Mouse (Mus musculus): Measurements from ENCODE around the gene Nek1. TPM values are rescaled to one million over a fixed set of nuclear protein-coding genes. Genes with fewer than 3 reads are reported as not detected.

The Nek1 gene
- polyA plus RNA-seq, 1 experiment from 2014 or later, result 4.4 TPM

GRCm38 (mm10) chr8:60954281-60955014 lies 38.5 kb upstream of the Nek1 start:
- no peaks in the 10 kb centered on the region for H3K36me3 ChIP-seq (replicated peaks; ENCODE audit: insufficient read depth, low read length)
- no peaks in the 10 kb centered on the region for H3K9me3 ChIP-seq (ENCODE audit: low read length)
- peak; percentile 81 for DNase-seq
- peak; percentile 96 for TF ChIP-seq EP300 (IDR thresholded peaks at IDR 0.05; ENCODE audit: low read depth)
- TF ChIP-seq CTCF (IDR thresholded peaks at IDR 0.05; ENCODE audit: low read depth), result no peak
- 12% methylated on average over 15 of the region's 15 CpGs for WGBS (ENCODE audit: insufficient replicate concordance)
- H3K27me3 ChIP-seq (ENCODE audit: insufficient read depth, low read length), result no peaks in the 10 kb centered on the region
- peaks cover 25% of the 10 kb centered on the region for H3K4me1 ChIP-seq (ENCODE audit: insufficient read depth)
- peak; percentile 94 for ATAC-seq
- peak overlapping the region; percentile 50 for H3K4me3 ChIP-seq (ENCODE audit: low read depth, low read length)
- peak overlapping the region; percentile 68 for H3K4me2 ChIP-seq (ENCODE audit: low read depth, low read length)
- H3K9ac ChIP-seq (replicated peaks), result peak overlapping the region; percentile 65
- peak overlapping the region; percentile 91 for H3K27ac ChIP-seq (ENCODE audit: low read depth)

- Histone ChIP-seq H3K4me2 (ENCODE audit: low read depth, low read length) (peak overlapping the region; percentile 47), H3K4me1 (ENCODE audit: insufficient read depth) (peaks cover 16% of the 10 kb centered on the region), H3K27ac (ENCODE audit: low read depth) (peak overlapping the region; percentile 37), H3K9me3 (ENCODE audit: low read length) (no peaks in the 10 kb centered on the region), H3K9ac (replicated peaks) (no peak overlapping the region), H3K36me3 (replicated peaks; ENCODE audit: insufficient read depth, low read length) (no peaks in the 10 kb centered on the region), H3K4me3 (ENCODE audit: low read depth, low read length) (no peak overlapping the region), H3K27me3 (ENCODE audit: insufficient read depth, low read length) (no peaks in the 10 kb centered on the region)
- TF ChIP-seq CTCF (IDR thresholded peaks at IDR 0.05; ENCODE audit: low read depth) (no peak), EP300 (IDR thresholded peaks at IDR 0.05; ENCODE audit: low read depth) (no peak; the same call in 1 of the 2 replicates)
- WGBS (ENCODE audit: insufficient replicate concordance), result 48% methylated on average over 7 of the region's 7 CpGs
- peak; percentile 55 for ATAC-seq
- DNase-seq, result peak; percentile 34
Measured at GRCm38 (mm10) chr8:60956847-60957246, 36.1 kb upstream of the Nek1 start.

- no peak overlapping the region for H3K9ac ChIP-seq (replicated peaks)
- H3K27me3 ChIP-seq (ENCODE audit: insufficient read depth, low read length), result no peaks in the 10 kb centered on the region
- WGBS (ENCODE audit: insufficient replicate concordance), result 62% methylated on average over 3 of the region's 3 CpGs
- no peak for DNase-seq
- no peaks in the 10 kb centered on the region for H3K9me3 ChIP-seq (ENCODE audit: low read length)
- H3K27ac ChIP-seq (ENCODE audit: low read depth), result no peak overlapping the region
- no peak overlapping the region for H3K4me2 ChIP-seq (ENCODE audit: low read depth, low read length)
- no peaks in the 10 kb centered on the region for H3K36me3 ChIP-seq (replicated peaks; ENCODE audit: insufficient read depth, low read length)
- H3K4me1 ChIP-seq (ENCODE audit: insufficient read depth), result peaks cover 21% of the 10 kb centered on the region
- TF ChIP-seq EP300 (IDR thresholded peaks at IDR 0.05; ENCODE audit: low read depth) (no peak), CTCF (IDR thresholded peaks at IDR 0.05; ENCODE audit: low read depth) (no peak)
- ATAC-seq, result no peak
- no peak overlapping the region for H3K4me3 ChIP-seq (ENCODE audit: low read depth, low read length)
Measured at GRCm38 (mm10) chr8:60962763-60963162, 30.2 kb upstream of the Nek1 start.

GRCm38 (mm10) chr8:60963931-60964330 lies 29.1 kb upstream of the Nek1 start:
- no peak overlapping the region for H3K27ac ChIP-seq (ENCODE audit: low read depth)
- no peak overlapping the region for H3K4me2 ChIP-seq (ENCODE audit: low read depth, low read length)
- H3K27me3 ChIP-seq (ENCODE audit: insufficient read depth, low read length), result no peaks in the 10 kb centered on the region
- TF ChIP-seq CTCF (IDR thresholded peaks at IDR 0.05; ENCODE audit: low read depth) (no peak), EP300 (IDR thresholded peaks at IDR 0.05; ENCODE audit: low read depth) (no peak)
- ATAC-seq (no peak), DNase-seq (no peak)
- peaks cover 18% of the 10 kb centered on the region for H3K4me1 ChIP-seq (ENCODE audit: insufficient read depth)
- WGBS (ENCODE audit: insufficient replicate concordance), result 31% methylated on average over 2 of the region's 2 CpGs
- H3K36me3 ChIP-seq (replicated peaks; ENCODE audit: insufficient read depth, low read length), result no peaks in the 10 kb centered on the region
- H3K9ac ChIP-seq (replicated peaks), result no peak overlapping the region
- no peak overlapping the region for H3K4me3 ChIP-seq (ENCODE audit: low read depth, low read length)
- H3K9me3 ChIP-seq (ENCODE audit: low read length), result no peaks in the 10 kb centered on the region

- Histone ChIP-seq H3K4me1 (ENCODE audit: insufficient read depth) (peaks cover 22% of the 10 kb centered on the region), H3K4me3 (ENCODE audit: low read depth, low read length) (no peak overlapping the region), H3K36me3 (replicated peaks; ENCODE audit: insufficient read depth, low read length) (no peaks in the 10 kb centered on the region), H3K9ac (replicated peaks) (no peak overlapping the region), H3K27me3 (ENCODE audit: insufficient read depth, low read length) (no peaks in the 10 kb centered on the region), H3K9me3 (ENCODE audit: low read length) (no peaks in the 10 kb centered on the region), H3K4me2 (ENCODE audit: low read depth, low read length) (no peak overlapping the region), H3K27ac (ENCODE audit: low read depth) (no peak overlapping the region)
- ATAC-seq (no peak), DNase-seq (no peak)
- no peak for TF ChIP-seq CTCF (IDR thresholded peaks at IDR 0.05; ENCODE audit: low read depth)
- no peak for TF ChIP-seq EP300 (IDR thresholded peaks at IDR 0.05; ENCODE audit: low read depth)
- 84% methylated on average over 4 of the region's 4 CpGs for WGBS (ENCODE audit: insufficient replicate concordance)
Measured at GRCm38 (mm10) chr8:60964518-60964917, 28.5 kb upstream of the Nek1 start.

- DNase-seq, result no peak
Measured at GRCm38 (mm10) chr8:60965306-60965705, 27.7 kb upstream of the Nek1 start.

More at GRCm38 (mm10) chr8:60965306-60965705, 27.7 kb upstream of the Nek1 start:
- Histone ChIP-seq H3K36me3 (replicated peaks; ENCODE audit: insufficient read depth, low read length) (no peaks in the 10 kb centered on the region), H3K27ac (ENCODE audit: low read depth) (0 out of 2 replicates have a peak overlapping the region, but pooled peaks have one; percentile 7), H3K9me3 (ENCODE audit: low read length) (no peaks in the 10 kb centered on the region), H3K4me1 (ENCODE audit: insufficient read depth) (peaks cover 25% of the 10 kb centered on the region), H3K4me2 (ENCODE audit: low read depth, low read length) (peak overlapping the region; percentile 23), H3K9ac (replicated peaks) (no peak overlapping the region), H3K27me3 (ENCODE audit: insufficient read depth, low read length) (no peaks in the 10 kb centered on the region), H3K4me3 (ENCODE audit: low read depth, low read length) (no peak overlapping the region)
- TF ChIP-seq EP300 (IDR thresholded peaks at IDR 0.05; ENCODE audit: low read depth) (no peak), CTCF (IDR thresholded peaks at IDR 0.05; ENCODE audit: low read depth) (no peak)
- WGBS (ENCODE audit: insufficient replicate concordance), result 34% methylated on average over 6 of the region's 6 CpGs
- peak; percentile 76 for ATAC-seq
